Mouse (Mus musculus) ovary, adult 18-20 months (tissue): ENCODE measurements around the gene Lyrm4.

ENCODE experiments used
- DNase-seq: peaks from one replicate; pipeline ENCODE4 v3.0.0; 2022; ENCODE audit warnings: low spot score, mixed read lengths

Gene Lyrm4

GRCm38 (mm10) chr13:36117143-36118014, at the start of gene Lyrm4, which contains the start of gene Fars2:
TSS of gene Lyrm4 (minus strand) at chr13:36117526.
TSS of gene Fars2 (plus strand) at chr13:36117412.
- peak; percentile 95 for DNase-seq

GRCm38 (mm10) chr13:36163898-36164297, 46.6 kb upstream of the Lyrm4 start:
- no peak for DNase-seq

- no peak for DNase-seq
Measured at GRCm38 (mm10) chr13:36163411-36163810, 46.1 kb upstream of the Lyrm4 start.

- no peak for DNase-seq
Measured at GRCm38 (mm10) chr13:36156340-36156931, 39.1 kb upstream of the Lyrm4 start.

- DNase-seq: no peak
Measured at GRCm38 (mm10) chr13:36152728-36153498, 35.6 kb upstream of the Lyrm4 start.

- no peak for DNase-seq
Measured at GRCm38 (mm10) chr13:36150272-36150671, 32.9 kb upstream of the Lyrm4 start.

GRCm38 (mm10) chr13:36149175-36149939, 32.0 kb upstream of the Lyrm4 start:
- DNase-seq: no peak

- DNase-seq: no peak
Measured at GRCm38 (mm10) chr13:36145601-36146000, 28.3 kb upstream of the Lyrm4 start.

GRCm38 (mm10) chr13:36140247-36141016, 23.1 kb upstream of the Lyrm4 start:
- no peak for DNase-seq

GRCm38 (mm10) chr13:36139703-36140102, 22.4 kb upstream of the Lyrm4 start:
- no peak for DNase-seq

- no peak for DNase-seq
Measured at GRCm38 (mm10) chr13:36131992-36132649, 14.8 kb upstream of the Lyrm4 start.

GRCm38 (mm10) chr13:36131401-36131800, 14.1 kb upstream of the Lyrm4 start:
- DNase-seq: no peak

GRCm38 (mm10) chr13:36129360-36130054, 12.2 kb upstream of the Lyrm4 start:
- no peak for DNase-seq

- DNase-seq: no peak
Measured at GRCm38 (mm10) chr13:36120606-36121005, 3.3 kb upstream of the Lyrm4 start.

- DNase-seq: no peak
Measured at GRCm38 (mm10) chr13:36119684-36120083, 2.4 kb upstream of the Lyrm4 start.

- DNase-seq: peak; percentile 20
Measured at GRCm38 (mm10) chr13:36116520-36117142, 695 bp downstream of the Lyrm4 start.

GRCm38 (mm10) chr13:36113181-36113580, 4.1 kb downstream of the Lyrm4 start:
- no peak for DNase-seq

- DNase-seq: no peak
Measured at GRCm38 (mm10) chr13:36111331-36111730, 6.0 kb downstream of the Lyrm4 start.

GRCm38 (mm10) chr13:36108528-36108927, 8.8 kb downstream of the Lyrm4 start:
- DNase-seq: no peak
